Mouse (Mus musculus): Measurements from ENCODE around the gene Fat3.

GRCm38 (mm10) chr9:16342577-16342976 is 158.5 kb downstream of the Fat3 start:
- TF ChIP-seq POLR2A (IDR thresholded peaks at IDR 0.05; ENCODE audit: low read depth, low read length) (no peak), CTCF (conservative IDR thresholded peaks at IDR 0.05; ENCODE audit: insufficient read depth, insufficient read length, low read depth, low read length) (no peak)

Data from kidney, adult 2 months (tissue).